Mouse (Mus musculus): ENCODE results near the gene Fbxo30. TPM values are rescaled to one million over a fixed set of nuclear protein-coding genes. Genes with fewer than 3 reads are reported as not detected.

Gene Fbxo30
- polyA plus RNA-seq, 2 experiments from 2014 or later = 1.1 to 1.5 TPM

GRCm38 (mm10) chr10:11323202-11323898, 42.2 kb downstream of the Fbxo30 start:
- no peak for ATAC-seq

- ATAC-seq = no peak
Observed at GRCm38 (mm10) chr10:11326526-11326925, 45.4 kb downstream of the Fbxo30 start.

- peak; percentile 80 for ATAC-seq
Observed at GRCm38 (mm10) chr10:11343205-11344141, 62.3 kb downstream of the Fbxo30 start, which contains the start of gene Epm2a. Epm2a (plus strand) TSS chr10:11343404.

- no peak for ATAC-seq
Observed at GRCm38 (mm10) chr10:11344536-11345468, 63.7 kb downstream of the Fbxo30 start.

Other genes with a start within 250 kb of the Fbxo30 start
- not detected for gene Grm1, start 199.0 kb upstream of the Fbxo30 start, polyA plus RNA-seq (2017; shearing (Covaris generic))
- gene Shprh, start 131.9 kb upstream of the Fbxo30 start, polyA plus RNA-seq (2017; shearing (Covaris generic)) = 10 to 100 TPM; 17.6 to 19.5 TPM
- not detected for gene Epm2a, start 62.1 kb downstream of the Fbxo30 start, polyA plus RNA-seq (2017; shearing (Covaris generic))

Data from activated CD4-positive, CD25-positive, alpha-beta regulatory T cell, adult 4 months (primary cell).